Mouse (Mus musculus) brain, embryonic 14.5 days (tissue): ENCODE measurements around the gene Zfp689. TPM values are rescaled to one million over a fixed set of nuclear protein-coding genes. Genes with fewer than 3 reads are reported as not detected.
"Not testable (repeated sequence)": the region's sequence is repeated elsewhere in the genome, so short reads cannot be mapped to it uniquely, and the experiment has no call there.

Experiments
- DNase-seq: peaks from one replicate; pipeline ENCODE4 v3.0.0-alpha.2; 2011; ENCODE audit warnings: low read depth
- CTCF ChIP-seq: fragments of 200-500 bp; IDR thresholded peaks from 2 replicates; pipeline ENCODE4 v1.5.1; 2012; ENCODE audit warnings: inconsistent platforms, mild to moderate bottlenecking, moderate library complexity, borderline replicate concordance; ENCODE audit not compliant: insufficient read depth, insufficient read length; ENCODE audit errors: extremely low read depth
- POLR2A ChIP-seq: fragments of 200-500 bp; IDR thresholded peaks from 2 replicates; pipeline ENCODE4 v1.6.1; 2012; ENCODE audit warnings: mild to moderate bottlenecking, inconsistent platforms, borderline replicate concordance; ENCODE audit not compliant: poor library complexity, insufficient read depth, insufficient read length, severe bottlenecking; ENCODE audit errors: extremely low read depth
- polyA plus RNA-seq: library from polyadenylated mRNA; depleted of rRNA; stranded (reverse); fragments of >200 nt; gene quantifications from 2 replicates; pipeline ENCODE4 v1.2.3, GENCODE M21; 2012

Zfp689 gene
- polyA plus RNA-seq, 1 experiment: 14.0 TPM

DNA sequence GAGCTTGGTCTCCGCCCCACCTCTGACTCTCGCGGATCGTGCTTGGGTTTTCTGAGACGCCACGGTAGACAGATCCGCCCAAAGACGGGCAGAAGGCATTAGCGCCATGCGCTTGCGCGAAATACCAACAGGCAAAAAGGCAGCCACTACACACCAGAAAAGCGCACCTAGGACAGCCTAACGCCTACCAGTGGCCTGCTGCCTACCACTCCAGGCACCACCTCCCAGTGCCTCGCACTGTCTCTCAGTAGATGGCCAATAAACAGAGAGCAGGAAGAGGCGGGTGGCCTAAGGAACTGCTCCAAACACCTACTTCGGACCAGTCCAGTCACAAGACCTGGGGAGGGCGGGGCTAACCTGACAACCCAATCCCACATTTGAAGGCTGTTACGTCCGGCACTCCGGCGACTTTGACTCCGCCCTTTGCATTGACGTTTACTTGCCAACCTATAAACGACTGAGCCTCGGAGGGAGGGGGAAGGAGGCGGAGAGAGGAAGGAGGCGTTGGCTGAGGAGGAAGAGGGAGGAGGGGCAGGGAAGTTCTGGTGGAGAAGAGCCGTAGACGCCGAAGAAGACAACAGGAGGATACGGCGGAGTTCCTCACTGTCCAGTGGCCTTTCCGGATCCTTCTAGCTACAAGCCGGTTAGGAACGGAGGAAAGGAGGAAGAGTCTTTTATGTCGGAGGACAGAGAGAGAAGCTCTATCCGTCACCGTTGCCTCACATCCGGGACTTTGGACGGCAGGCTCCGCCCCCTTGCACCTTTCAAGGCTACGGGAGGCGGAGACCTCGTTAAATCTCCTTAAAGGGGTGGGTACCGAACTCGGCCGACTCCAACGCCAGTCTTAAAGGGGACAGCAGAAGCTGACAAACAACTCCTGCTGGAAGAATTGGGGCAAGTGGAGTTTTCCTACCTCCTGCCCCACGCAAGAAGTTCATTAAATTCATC lies 29.0 kb upstream of the Zfp689 start:
- peak; percentile 100 for DNase-seq
- TF ChIP-seq POLR2A (peak; percentile 43; the same call in 1 of the 2 replicates), CTCF (no peak)

DNA sequence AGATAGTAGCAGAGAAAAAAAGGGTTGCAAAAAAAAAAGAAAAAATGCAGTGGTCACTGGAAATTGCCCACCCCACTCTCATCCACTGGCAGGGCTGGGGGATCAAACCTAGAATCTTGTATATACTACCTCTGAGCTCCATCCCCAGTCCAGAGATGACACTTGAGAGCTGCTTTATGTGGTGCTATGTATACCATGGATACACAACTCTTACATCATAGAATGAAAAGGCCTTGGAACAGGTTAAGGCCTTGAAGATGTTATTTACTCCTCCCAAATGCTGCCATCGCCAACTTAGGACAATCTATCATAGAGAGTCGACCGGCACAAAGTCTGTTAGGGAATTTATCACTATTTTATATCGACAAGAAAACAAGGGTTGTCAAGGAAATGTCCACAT lies 27.9 kb upstream of the Zfp689 start:
- no peak for DNase-seq
- TF ChIP-seq CTCF (no peak), POLR2A (no peak)

DNA sequence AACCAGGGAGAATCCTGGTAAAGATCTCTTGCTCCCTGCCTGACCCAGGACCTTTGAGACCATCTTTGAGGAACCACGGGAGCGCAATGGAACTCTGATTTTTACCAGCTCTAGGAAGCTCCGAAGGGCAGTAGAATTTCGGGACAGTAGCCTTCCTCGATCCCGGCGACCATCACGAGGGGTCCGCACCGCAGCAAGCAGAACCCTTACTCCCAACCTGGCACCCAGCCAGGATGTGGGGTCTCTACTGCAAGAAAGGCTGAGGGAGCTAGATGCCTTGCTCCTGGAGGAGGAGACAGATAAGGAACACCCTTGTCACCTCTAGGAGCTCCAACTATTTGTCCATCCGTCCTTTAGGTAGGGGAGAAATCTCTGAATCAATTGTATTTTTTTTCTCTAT lies 27.4 kb upstream of the Zfp689 start:
- DNase-seq: no peak
- TF ChIP-seq CTCF: no peak
- TF ChIP-seq POLR2A: no peak

DNA sequence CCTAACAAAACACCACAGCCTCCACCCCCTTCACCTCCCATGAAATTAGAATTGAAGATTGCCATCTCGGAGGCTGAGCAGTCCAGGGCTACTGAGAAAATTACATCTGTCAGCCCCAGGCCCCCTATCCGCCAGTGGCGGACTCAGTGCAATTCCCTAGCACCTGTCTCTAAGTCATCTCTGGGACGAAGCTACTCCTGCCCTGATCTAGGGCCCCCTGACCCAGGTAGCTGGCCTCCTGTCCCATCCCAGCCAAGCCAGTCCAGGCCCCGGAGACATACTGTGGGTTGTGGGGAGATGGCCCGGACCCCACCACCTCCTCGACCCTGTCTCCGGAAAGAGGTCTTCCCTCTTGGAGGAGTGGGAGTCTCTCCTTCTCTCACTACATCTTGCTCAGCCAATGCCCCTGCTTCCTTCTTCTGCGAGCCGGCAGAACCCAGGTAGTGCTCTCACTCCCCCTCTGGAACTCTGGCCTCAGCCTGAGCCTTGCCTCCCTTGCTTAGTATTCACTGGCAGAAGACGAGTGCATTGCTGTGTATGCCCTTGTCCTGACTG lies 26.3 kb upstream of the Zfp689 start:
- TF ChIP-seq CTCF (no peak), POLR2A (no peak)
- no peak for DNase-seq

DNA sequence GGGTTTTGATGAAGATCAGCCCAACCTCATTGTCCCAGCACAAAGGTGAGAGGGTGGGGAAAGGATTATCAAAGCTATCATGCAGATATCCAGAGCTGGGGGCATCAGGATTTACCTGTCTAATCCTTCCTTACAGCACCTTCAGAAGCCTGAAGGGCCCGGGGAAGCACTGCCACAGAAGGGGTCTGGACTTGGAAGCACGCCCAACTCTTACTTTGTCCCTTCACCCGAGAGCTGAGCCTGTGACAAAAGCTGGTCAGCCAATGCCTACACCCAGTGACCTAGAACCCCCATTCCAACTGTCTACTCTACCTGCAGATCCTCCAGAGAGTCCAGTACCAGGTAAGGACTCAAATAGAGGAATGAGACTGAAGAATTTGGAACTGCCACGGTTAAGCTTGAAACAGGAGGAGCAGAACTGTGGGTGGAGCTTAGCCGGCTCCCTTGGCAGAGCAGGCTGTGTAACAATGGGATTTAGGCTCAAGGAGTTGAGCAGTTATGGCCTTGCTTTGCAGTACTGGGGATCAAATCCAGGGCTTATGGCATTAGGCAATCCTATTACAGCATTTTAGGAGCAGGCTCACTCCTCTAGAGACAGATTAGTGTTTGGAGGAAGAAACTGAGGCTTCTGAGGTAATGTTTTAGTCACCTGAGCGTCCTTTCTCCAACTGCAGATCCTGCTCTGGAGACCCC lies 25.6 kb upstream of the Zfp689 start:
- no peak for DNase-seq
- TF ChIP-seq POLR2A (no peak), CTCF (no peak)

DNA sequence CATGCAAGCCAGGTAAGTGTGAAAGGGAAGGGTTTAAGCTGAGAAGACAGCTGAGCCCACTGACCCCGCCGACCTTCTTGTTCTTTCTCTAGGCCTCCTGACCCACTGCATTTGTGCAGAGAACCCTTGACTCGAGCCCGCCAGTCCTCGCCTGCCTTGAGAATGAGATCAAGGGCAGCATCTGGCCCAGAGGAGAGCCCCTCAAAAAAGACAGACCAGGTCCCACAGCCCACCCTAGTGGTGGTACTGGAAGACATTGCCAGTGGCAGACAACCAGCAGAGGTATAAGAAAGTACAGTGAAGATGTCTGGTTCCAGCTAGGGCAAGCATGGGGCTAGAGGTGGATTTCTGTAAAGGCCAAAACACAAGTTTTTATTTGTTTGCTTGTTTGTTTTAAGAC lies 24.7 kb upstream of the Zfp689 start:
- TF ChIP-seq POLR2A (no peak), CTCF (peak; percentile 29; the same call in 1 of the 2 replicates)
- peak; percentile 30 for DNase-seq

DNA sequence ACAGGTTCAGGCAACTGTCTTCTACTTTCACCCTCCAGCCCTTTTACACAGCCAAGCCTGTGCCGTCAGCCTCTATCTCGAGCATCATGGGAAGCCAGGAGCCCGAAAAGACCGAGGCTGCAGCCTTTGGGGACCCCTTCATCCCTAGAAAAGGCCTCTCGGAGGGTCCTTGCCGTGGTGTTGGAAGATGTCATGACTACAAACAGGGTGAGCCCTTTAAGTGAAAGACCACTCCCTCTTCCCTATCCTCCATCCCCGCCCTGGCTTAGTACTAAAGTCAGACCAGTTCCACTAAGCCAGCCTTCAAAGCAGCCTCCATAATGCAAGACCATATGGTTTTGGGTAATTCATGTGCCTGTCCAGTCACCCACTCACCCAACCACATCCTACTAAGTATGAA lies 23.1 kb upstream of the Zfp689 start:
- TF ChIP-seq POLR2A (no peak), CTCF (no peak)
- peak; percentile 37 for DNase-seq

DNA sequence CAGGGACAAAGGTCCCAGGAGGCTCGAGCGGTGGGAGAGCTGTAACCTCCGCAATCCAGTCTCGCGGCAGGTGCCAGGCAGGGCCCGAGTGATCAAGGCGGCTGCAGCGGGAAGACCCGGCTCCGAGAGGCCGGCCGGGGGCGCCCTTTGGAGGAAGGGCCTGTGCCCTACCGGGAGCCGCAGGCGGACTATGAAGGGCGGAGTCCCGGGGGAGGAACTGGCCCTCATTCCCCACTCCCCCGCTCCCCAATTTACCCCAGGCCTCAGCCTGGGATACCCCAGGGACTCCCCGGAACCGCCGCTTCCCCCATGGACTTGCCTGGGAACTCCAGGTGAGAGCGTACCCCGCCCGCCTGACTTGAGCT lies 22.7 kb upstream of the Zfp689 start:
- TF ChIP-seq POLR2A (no peak), CTCF (no peak)

DNA sequence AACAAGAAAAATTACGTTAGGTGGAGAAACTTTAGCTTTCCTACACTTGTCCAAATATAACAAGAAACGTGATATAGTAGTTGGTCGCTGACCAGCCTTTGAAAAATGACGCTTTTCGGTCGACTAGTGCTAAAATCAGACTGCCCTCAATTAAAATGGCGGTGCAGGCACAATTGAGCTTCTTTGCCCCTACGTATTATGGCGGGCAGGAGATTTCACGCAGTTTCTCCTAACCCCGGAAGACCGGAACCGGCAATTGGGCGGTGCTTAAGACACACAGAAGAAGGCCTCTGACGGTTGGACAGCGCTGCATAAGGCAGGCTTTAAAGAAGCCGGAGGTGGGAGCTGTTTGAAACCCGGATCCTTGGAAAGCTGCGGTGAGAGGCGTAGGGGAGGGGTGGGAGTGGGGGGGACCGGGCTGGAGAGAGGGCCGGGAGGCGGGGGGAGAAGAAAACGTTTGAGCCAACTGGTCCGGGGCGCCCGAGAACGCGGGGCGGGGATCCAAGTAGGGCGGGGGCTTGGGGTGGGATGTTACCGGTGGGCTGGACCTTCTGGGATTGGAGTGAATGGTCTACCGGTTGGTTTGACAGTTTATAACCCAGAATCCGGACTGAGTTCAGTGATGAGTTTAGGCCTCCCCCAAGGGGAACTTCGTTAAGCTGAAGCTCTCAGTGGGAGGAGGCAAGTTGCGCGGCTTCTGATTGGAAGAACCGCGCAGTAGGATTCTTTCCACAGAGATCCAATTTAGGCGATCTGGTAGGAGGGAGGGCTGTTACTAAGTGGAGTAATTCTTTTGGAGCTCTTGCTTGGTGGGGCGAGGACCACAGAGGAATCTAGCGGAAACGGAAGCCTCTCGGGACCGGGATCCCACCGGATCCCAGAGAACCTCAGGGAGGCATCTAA lies 22.0 kb upstream of the Zfp689 start:
- TF ChIP-seq POLR2A: peak; percentile 19; the same call in 1 of the 2 replicates
- no peak; the same call in 1 of the 2 replicates for TF ChIP-seq CTCF
- peak; percentile 99 for DNase-seq

More for the DNA sequence above, 22.7 kb upstream of the Zfp689 start:
- peak; percentile 39 for DNase-seq

DNA sequence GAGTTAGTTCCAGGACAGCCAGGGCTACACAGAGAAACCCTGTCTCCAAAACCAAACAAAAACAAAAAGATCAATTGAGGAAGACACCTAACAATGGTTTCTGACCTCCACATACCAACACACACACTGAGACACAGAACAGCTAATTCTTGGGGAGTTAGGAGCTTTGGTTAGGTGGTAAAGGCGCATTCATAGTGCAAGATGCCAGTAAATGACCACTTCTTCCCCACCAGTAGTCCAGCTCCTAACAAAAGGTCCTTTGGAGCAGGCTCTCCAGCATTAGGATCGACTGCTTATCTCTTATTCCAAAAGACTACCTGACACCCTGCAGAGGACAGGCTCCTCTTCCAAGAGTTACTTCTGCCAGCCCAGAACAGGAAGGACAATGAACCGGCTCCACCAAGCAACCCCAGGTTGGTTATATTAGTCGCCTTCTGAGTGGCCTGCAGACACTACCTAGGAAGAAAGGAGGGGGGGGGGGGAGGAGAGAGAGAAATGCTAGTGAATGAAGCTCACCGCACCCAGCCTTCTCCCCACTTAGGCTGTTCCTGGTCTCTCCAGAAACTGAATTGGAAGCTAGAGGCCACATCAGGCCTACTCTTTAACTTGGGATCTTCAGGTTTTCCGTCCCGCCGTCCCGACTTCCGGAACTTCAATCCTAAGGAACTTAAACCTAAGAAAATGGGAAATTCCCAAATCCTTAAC lies 21.2 kb upstream of the Zfp689 start:
- DNase-seq: no peak
- no peak for TF ChIP-seq POLR2A
- no peak for TF ChIP-seq CTCF

DNA sequence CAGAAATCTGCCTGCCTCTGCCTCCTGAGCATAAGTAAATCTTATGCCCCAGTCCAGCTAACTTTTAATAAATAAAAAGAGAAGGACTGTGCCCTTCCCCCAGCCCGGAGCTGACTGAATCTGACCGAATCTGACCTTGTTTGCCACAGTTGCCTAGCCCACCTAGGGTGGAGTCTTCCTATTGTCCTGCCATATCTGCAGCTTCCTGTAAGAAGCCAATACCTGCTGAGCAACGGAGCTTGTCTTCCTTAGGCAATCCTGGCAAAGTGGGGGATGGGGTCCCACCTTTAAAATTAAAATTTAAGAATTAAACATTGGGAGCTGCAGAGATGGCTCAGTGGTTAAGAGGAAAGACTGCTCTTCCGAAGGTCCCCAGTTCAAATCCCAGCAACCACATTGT lies 17.6 kb upstream of the Zfp689 start:
- no peak for DNase-seq
- TF ChIP-seq POLR2A (no peak), CTCF (no peak)

DNA sequence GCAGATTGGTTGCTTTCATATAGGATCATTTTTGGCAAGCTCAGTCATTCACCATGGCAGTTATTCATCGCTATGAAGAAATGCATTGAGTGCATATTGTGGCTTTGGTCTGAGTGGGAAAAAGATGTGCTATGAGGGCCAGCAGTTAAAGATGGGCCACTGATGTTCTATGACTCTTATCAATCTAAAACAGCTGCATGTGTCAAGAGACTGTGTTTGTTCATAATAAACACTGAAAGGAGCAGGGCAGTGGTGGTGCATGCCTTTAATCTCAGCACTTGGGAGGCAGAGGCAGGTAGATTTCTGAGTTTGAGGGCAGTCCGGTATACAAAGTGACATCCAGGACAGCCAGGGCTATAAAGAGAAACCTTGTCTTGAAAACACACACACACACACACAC lies 16.7 kb upstream of the Zfp689 start:
- not testable (repeated sequence) for DNase-seq
